Mouse (Mus musculus): Measurements from ENCODE around the gene Adipor1. TPM values are rescaled to one million over a fixed set of nuclear protein-coding genes. Genes with fewer than 3 reads are reported as not detected.

The Adipor1 gene
- polyA plus RNA-seq, 1 experiment from 2014 or later = 75.8 TPM

DNA sequence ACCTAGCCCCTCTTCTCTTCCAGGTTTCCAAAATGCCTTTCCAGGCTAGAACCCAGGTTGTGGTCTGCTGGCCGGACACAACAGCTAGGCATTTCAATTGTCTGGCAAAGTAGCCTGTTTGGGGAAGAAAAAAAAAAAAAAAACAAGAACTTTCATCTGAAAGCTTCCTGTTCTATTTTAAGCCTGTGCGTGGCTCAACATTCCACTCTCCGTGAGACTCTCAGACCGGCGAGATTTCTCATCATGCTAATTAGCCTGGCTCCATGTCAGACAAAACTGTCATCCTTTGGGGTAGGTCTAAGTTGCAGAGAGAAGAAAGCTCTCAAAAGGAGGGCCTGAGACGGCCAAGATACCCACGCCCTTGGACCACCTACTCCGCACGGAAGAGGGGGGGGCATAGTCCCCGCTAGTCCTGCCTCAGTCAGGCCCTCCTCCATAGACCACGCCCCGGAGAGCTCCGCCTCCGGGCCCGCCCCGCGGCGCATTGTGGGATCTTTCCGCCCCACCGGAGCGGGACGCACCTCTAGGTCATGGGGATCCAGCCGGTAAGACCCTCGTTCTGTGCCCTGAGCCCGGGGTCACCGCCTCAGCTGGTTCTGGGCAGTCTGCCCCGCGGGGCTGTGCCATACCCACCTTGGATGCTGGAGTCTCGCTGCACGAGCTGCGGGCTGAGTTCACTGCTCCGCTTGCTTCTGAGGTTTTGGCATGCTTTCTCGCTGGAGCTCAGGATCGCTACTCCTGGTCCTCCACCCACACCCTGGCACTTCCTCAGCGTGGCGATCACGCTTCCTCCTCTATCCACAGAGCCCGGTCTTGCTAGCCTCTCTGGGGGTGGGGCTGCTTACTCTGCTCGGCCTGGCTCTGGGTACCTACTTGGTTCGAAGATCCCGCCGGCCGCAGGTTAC is 9.4 kb upstream of the Adipor1 start, which contains the start of gene Cyb5r1:
Cyb5r1 (plus strand) TSS at position 51 of the 905 bp plus-strand sequence.
- no peaks in the 10 kb centered on the region for H3K27me3 ChIP-seq (replicated peaks; ENCODE audit: low read depth, poor library complexity, severe bottlenecking)
- peak within 1 kb of the TSS; percentile 84 for H3K27ac ChIP-seq (replicated peaks)
- no peaks in the 10 kb centered on the region for H3K9me3 ChIP-seq
- H3K4me3 ChIP-seq = peak within 1 kb of the TSS; percentile 73
- H3K36me3 ChIP-seq (replicated peaks) = peaks cover 34% of the 10 kb centered on the region
- peaks cover 21% of the 10 kb centered on the region for H3K4me1 ChIP-seq
- 2% methylated on average over 43 of the region's 43 CpGs for WGBS
- DNase-seq (ENCODE audit: low spot score) = peak; percentile 92

DNA sequence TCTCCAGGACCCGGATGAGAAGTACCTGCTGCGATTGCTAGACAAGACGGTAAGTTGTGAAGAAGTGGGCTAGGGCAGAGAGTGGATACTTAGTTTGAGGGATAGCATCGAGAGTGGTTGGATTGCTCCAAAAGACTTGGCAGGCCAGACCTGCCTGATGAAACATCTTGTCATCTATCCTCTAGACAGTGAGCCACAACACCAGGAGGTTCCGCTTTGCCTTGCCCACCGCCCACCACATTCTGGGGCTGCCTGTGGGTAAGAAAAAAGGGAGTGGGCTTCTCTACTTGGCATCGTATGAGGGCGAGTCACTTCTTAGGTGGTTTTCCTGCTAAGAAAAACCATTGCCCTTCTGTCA is 8.8 kb upstream of the Adipor1 start:
- peak overlapping the region; percentile 84 for H3K27ac ChIP-seq (replicated peaks)
- no peak for DNase-seq (ENCODE audit: low spot score)

DNA sequence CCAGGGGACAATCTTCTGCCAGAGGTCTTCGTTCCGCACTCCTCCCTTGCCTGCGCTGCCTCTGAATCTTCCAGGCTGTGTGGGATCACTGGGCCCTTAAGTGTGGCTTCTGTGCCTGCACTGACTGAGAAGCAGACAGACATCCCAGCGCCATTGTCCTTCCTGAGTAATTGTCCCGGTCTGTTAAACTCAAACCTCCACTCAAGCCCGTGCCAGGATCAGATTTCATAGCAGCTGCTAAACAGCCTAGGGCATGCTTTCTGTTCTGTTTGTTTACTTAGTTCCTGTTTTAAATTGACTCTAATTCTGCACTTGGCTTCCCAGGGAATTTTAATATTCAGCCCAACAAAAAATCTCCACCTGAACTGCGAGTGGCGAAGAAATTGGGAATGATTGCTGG is 7.1 kb upstream of the Adipor1 start:
- no peak for DNase-seq (ENCODE audit: low spot score)
- H3K9me3 ChIP-seq = no peaks in the 10 kb centered on the region
- no peaks in the 10 kb centered on the region for H3K27me3 ChIP-seq (replicated peaks; ENCODE audit: low read depth, poor library complexity, severe bottlenecking)
- no peak overlapping the region for H3K4me3 ChIP-seq
- H3K4me1 ChIP-seq = peaks cover 24% of the 10 kb centered on the region
- peaks cover 56% of the 10 kb centered on the region for H3K36me3 ChIP-seq (replicated peaks)
- H3K27ac ChIP-seq (replicated peaks) = peak overlapping the region; percentile 11; the same call in 1 of the 2 replicates
- WGBS = 70% methylated on average over 8 of the region's 8 CpGs

More for the DNA sequence above, 8.8 kb upstream of the Adipor1 start:
- Histone ChIP-seq H3K9me3 (no peaks in the 10 kb centered on the region), H3K27me3 (replicated peaks; ENCODE audit: low read depth, poor library complexity, severe bottlenecking) (no peaks in the 10 kb centered on the region), H3K36me3 (replicated peaks) (peaks cover 40% of the 10 kb centered on the region), H3K4me3 (peak overlapping the region; percentile 73), H3K4me1 (peaks cover 21% of the 10 kb centered on the region)
- WGBS = 38% methylated on average over 8 of the region's 8 CpGs

DNA sequence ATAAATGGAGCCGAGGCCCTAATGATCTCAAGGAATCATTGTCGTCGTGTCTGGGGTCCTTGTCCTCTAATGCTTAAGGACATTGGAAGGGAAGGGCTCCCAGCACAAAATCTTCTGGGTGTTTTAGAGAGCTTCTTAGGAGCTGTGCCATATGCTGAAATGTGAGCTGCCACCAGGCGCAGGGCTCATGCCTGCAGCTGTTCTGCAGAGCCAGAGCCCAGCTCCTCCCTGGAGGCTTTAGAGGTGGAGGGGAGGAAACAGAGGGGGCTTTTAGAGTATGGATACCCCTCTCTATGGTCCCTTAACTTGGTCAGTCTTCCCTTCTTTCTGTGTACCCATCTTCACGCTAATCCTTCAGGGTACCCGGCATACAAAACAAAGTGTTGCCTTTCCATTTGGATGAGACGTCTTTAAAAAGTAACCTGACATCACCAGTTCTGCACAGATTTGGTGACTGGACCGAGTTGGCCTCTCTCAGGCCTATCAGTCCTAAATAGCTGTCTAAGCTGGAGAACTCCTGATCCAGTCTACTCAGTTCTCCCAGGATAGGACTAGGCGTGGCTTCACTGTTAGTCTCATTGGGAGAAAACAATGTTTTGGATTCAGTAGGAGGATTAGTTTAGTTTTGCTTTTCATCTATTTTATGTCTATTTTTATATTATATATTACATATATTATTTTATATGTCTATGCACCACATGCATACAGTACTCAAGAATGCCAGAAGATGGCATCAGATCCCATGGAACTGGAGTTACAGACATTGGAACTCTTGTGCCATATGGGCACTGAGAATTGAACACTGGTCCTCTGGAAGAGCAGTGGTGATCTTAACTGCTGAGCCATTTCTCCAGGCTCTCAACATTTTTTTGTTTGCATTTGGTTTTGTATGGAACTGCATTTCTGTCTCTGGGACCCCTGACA is 3.2 kb upstream of the Adipor1 start:
- DNase-seq (ENCODE audit: low spot score) = no peak
- WGBS = 90% methylated on average over 9 of the region's 9 CpGs

DNA sequence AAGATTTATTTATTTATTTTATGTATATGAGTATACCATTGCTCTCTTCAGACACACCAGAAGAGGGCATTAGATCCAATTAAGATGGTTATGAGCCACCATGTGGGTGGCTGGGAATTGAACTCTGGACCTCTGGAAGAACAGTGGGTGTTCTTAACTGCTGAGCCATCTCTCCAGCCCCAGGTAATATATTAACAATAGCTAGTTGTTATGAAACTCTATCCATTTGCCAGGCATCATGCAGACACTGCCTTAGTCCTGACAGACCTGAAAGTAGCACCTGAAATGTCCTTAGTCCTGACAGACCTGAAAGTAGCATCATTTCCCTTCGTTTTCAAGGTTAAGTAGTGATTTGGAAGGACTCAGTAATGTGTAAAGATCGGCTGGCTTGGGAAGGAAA is 1.1 kb upstream of the Adipor1 start:
- Histone ChIP-seq H3K4me1 (peaks cover 40% of the 10 kb centered on the region), H3K27me3 (replicated peaks; ENCODE audit: low read depth, poor library complexity, severe bottlenecking) (no peaks in the 10 kb centered on the region), H3K36me3 (replicated peaks) (peaks cover 46% of the 10 kb centered on the region), H3K9me3 (no peaks in the 10 kb centered on the region), H3K27ac (replicated peaks) (no peak overlapping the region), H3K4me3 (peak overlapping the region; percentile 91; the same call in 1 of the 2 replicates)
- WGBS = 53% methylated on average over 2 of the region's 2 CpGs
- DNase-seq (ENCODE audit: low spot score) = no peak

More for the DNA sequence above, 3.2 kb upstream of the Adipor1 start:
- Histone ChIP-seq H3K4me3 (no peak overlapping the region), H3K27ac (replicated peaks) (no peak overlapping the region), H3K27me3 (replicated peaks; ENCODE audit: low read depth, poor library complexity, severe bottlenecking) (no peaks in the 10 kb centered on the region), H3K4me1 (peaks cover 36% of the 10 kb centered on the region), H3K36me3 (replicated peaks) (peaks cover 59% of the 10 kb centered on the region), H3K9me3 (no peaks in the 10 kb centered on the region)

DNA sequence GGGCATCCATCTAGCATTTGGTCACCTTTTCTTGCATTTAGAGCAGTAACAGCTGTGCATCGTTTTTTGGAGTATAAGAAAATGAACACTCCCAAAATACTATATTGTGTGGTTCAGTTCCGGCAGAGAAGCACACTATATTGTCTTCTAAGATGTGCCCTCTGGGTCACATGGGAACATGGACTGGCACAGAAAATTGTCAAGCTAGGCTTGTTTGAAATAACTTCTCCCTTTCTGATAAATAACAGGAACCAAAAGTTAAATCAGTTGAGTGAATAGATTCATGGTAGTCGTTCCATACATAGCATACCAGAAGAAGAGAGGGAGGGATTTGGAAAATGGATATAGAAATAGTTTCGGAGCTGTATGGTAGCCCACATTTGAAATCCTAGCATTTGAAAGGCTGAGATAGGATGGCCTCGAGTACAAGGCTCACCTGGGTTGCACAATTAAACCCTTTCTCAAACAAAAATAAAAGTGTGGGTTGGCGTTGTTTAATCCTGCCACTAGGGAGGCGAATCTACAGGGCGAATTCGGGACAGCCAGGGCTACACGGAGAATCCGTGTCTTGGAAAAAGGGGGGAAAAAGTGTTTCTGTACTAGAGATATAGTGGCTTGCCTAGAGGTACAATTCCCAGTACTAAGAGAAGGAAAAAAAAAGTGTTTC is 544 bp upstream of the Adipor1 start:
- no peak for DNase-seq (ENCODE audit: low spot score)
- WGBS = 12% methylated on average over 11 of the region's 11 CpGs
- H3K27me3 ChIP-seq (replicated peaks; ENCODE audit: low read depth, poor library complexity, severe bottlenecking) = no peaks in the 10 kb centered on the region
- H3K27ac ChIP-seq (replicated peaks) = peak overlapping the region; percentile 97
- H3K36me3 ChIP-seq (replicated peaks) = peaks cover 40% of the 10 kb centered on the region
- peak overlapping the region; percentile 91 for H3K4me3 ChIP-seq
- H3K9me3 ChIP-seq = no peaks in the 10 kb centered on the region
- peaks cover 46% of the 10 kb centered on the region for H3K4me1 ChIP-seq

DNA sequence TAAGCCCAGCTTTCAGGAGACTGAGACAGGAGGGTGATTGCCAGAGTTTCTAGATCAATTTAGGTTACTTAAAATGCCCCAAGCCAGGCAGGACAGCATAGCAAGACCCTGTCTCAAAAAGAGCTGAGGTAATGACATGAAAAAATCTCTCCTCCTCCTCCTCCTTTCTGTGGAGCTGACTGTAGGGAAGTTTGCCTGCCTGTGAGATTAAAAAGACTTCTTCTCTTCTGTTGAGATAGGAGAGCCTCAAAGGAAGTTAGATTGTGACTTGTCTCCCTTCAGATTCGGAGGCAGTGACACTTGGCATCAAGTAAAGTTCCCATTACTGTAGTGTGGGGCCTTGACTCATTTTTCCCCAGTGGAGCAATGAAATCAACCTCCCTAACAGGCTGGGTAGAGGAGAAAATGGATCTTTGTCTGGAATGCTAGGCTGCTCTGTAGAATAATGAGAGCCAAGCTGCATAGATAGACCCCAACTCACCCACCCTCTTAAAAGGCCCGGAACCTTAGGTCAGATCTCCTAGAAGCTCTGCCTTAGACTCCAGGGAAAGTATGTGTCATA is 3.3 kb downstream of the Adipor1 start:
- H3K36me3 ChIP-seq (replicated peaks) = peaks cover 18% of the 10 kb centered on the region
- peaks cover 58% of the 10 kb centered on the region for H3K4me1 ChIP-seq
- no peaks in the 10 kb centered on the region for H3K27me3 ChIP-seq (replicated peaks; ENCODE audit: low read depth, poor library complexity, severe bottlenecking)
- no peak overlapping the region for H3K4me3 ChIP-seq
- H3K27ac ChIP-seq (replicated peaks) = no peak overlapping the region
- WGBS = 90% methylated on average over 2 of the region's 2 CpGs
- DNase-seq (ENCODE audit: low spot score) = no peak
- no peaks in the 10 kb centered on the region for H3K9me3 ChIP-seq

DNA sequence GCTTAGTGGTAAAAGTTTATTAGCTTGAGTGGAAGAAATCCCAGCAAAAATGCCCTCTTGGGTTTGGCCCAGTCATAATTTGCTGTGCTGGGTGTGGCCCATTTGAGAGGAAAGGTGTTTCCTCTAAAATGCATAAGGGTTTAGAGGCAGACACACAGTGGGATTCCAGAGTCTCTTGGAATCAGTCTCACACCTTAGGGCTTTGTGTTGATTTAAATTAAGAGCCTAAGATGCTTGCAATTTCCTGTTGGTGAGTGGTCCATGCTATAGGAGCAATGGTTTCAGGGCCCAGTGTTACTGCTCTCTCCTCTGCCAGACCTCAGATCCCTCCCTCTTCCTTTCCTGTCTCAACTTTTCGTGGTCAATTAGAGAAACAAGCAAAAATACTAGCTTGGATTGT is 4.0 kb downstream of the Adipor1 start:
- no peak for DNase-seq (ENCODE audit: low spot score)
- no peaks in the 10 kb centered on the region for H3K27me3 ChIP-seq (replicated peaks; ENCODE audit: low read depth, poor library complexity, severe bottlenecking)

DNA sequence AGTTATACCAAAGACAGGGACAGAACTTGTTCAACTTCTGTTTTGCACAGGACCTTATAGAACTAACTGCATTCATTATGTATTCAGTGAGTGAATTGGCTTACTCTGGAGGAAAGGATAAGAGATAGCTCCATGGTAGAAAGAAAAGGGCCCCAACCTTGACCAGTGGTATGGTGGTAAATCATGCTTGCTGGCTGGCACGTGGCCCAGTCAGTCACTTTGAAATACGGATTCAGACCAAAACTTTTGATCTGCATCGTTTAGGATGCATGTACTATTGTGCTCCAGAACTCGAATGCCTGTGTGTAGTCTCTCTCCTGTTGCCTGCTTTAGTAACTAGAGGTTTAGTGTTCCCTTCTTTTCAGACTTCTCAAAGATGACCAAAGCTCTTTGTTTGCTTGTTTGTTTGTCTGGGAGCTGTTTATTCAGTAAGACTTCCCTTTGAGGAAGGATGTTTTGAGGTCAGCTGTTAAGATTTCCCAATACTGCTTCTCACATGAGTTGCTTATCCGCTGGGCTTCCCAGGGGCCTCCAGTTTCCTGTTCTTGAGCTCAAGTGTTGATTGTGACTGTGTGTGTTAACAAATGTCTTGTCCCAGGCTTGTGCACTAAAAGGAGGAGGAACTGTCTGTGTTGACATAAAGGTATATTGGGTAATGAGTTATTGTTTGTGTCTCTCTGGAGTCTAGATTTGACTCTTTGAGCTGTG is 4.7 kb downstream of the Adipor1 start:
- Histone ChIP-seq H3K27me3 (replicated peaks; ENCODE audit: low read depth, poor library complexity, severe bottlenecking) (no peaks in the 10 kb centered on the region), H3K27ac (replicated peaks) (no peak overlapping the region), H3K4me1 (peaks cover 49% of the 10 kb centered on the region), H3K4me3 (no peak overlapping the region), H3K9me3 (no peaks in the 10 kb centered on the region), H3K36me3 (replicated peaks) (peaks cover 33% of the 10 kb centered on the region)
- 77% methylated on average over 5 of the region's 5 CpGs for WGBS
- DNase-seq (ENCODE audit: low spot score) = no peak

More for the DNA sequence above, 4.0 kb downstream of the Adipor1 start:
- Histone ChIP-seq H3K36me3 (replicated peaks) (peaks cover 25% of the 10 kb centered on the region), H3K9me3 (no peaks in the 10 kb centered on the region), H3K4me1 (peaks cover 56% of the 10 kb centered on the region), H3K4me3 (no peak overlapping the region), H3K27ac (replicated peaks) (no peak overlapping the region)
- WGBS = 61% methylated on average over 1 of the region's 1 CpGs

DNA sequence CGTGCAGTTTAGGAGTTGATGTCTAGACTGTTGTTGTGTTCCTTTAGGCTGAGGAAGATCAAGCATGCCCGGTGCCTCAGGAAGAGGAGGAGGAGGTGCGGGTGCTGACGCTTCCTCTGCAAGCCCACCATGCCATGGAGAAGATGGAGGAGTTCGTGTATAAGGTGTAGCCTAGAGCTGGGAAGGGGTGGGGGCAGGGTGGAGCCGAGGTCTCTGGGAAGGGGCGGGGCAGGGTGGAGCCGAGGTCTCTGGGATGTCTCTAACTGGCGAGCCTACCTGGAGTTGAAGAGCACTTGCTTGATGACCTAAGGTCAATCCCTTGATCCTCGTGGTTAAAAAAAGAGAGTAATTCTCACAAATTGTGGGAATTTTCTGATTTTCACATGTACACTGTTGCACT is 8.7 kb downstream of the Adipor1 start:
- WGBS = 72% methylated on average over 10 of the region's 10 CpGs

DNA sequence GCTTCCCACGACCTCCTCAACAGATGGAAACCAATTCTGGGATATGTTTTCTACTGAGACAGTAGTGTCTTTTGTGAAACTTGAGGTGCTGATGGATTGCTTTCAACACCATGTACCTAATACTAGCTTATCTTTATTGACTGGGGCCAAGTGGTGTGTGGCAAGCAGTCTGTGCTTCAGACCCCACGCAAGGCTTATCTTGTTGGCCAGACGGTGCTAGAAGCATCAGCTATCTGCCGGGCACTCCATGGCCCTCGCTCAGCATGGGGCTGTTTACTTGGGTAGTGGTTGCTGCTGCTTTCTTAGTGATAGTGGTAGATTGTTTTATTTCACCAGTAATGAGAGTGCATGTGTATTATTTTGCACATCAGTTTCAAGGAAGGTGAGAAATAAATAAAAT is 11.1 kb downstream of the Adipor1 start:
- Histone ChIP-seq H3K27ac (replicated peaks) (no peak overlapping the region), H3K36me3 (replicated peaks) (peaks cover 91% of the 10 kb centered on the region), H3K9me3 (no peaks in the 10 kb centered on the region), H3K27me3 (replicated peaks; ENCODE audit: low read depth, poor library complexity, severe bottlenecking) (no peaks in the 10 kb centered on the region), H3K4me1 (0 out of 2 replicates have a peak, but pooled peaks cover 4% of the 10 kb centered on the region), H3K4me3 (no peak overlapping the region)
- 88% methylated on average over 5 of the region's 5 CpGs for WGBS
- DNase-seq (ENCODE audit: low spot score) = no peak

More for the DNA sequence above, 8.7 kb downstream of the Adipor1 start:
- peaks cover 69% of the 10 kb centered on the region for H3K36me3 ChIP-seq (replicated peaks)
- H3K27me3 ChIP-seq (replicated peaks; ENCODE audit: low read depth, poor library complexity, severe bottlenecking) = no peaks in the 10 kb centered on the region
- H3K9me3 ChIP-seq = no peaks in the 10 kb centered on the region
- peaks cover 22% of the 10 kb centered on the region for H3K4me1 ChIP-seq
- H3K27ac ChIP-seq (replicated peaks) = no peak overlapping the region
- no peak overlapping the region for H3K4me3 ChIP-seq
- DNase-seq (ENCODE audit: low spot score) = no peak
